Mouse (Mus musculus) brain, embryonic 14.5 days (tissue): ENCODE data around the gene Chd2. TPM values are rescaled to one million over a fixed set of nuclear protein-coding genes. Genes with fewer than 3 reads are reported as not detected.
"Not testable (repeated sequence)": the region's sequence is repeated elsewhere in the genome, so short reads cannot be mapped to it uniquely, and the experiment has no call there.

Experiments
- DNase-seq: peaks from one replicate; pipeline ENCODE4 v3.0.0-alpha.2; 2011; ENCODE audit warnings: low read depth
- CTCF ChIP-seq: fragments of 200-500 bp; IDR thresholded peaks from 2 replicates; pipeline ENCODE4 v1.5.1; 2012; ENCODE audit warnings: inconsistent platforms, mild to moderate bottlenecking, moderate library complexity, borderline replicate concordance; ENCODE audit not compliant: insufficient read depth, insufficient read length; ENCODE audit errors: extremely low read depth
- POLR2A ChIP-seq: fragments of 200-500 bp; IDR thresholded peaks from 2 replicates; pipeline ENCODE4 v1.6.1; 2012; ENCODE audit warnings: mild to moderate bottlenecking, inconsistent platforms, borderline replicate concordance; ENCODE audit not compliant: poor library complexity, insufficient read depth, insufficient read length, severe bottlenecking; ENCODE audit errors: extremely low read depth
- polyA plus RNA-seq: library from polyadenylated mRNA; depleted of rRNA; stranded (reverse); fragments of >200 nt; gene quantifications from 2 replicates; pipeline ENCODE4 v1.2.3, GENCODE M21; 2012

Chd2 gene
- polyA plus RNA-seq, 1 experiment: 54.9 TPM

DNA sequence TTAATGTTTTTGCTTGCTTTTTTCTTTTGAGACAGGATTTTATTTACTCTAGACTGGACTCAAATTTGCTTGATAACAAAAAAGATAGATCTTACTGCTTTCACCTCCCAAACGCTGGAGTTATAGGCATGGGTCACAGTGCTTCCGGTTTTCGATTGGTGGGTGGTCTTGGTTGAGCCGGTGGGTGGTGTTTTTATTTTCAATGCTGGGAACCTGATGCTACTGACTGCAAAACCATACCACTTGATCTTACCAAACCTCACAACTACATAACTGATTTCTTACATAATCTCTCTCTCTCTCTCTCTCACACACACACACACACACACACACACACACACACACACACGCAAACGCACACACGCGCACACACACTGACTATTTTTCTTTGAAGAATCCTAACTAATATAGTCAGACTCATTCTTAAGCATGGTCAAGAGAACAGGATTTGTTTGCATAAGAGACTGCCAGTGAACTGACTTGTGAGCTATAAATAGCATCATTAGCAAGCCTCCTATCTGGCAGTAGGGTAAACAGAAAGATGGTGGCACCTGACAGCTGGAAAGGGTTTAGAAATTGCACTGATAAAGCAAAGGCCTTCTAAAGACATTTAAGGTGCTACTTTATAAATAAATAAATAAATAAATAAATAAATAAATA, 37.6 kb upstream of the Chd2 start:
- TF ChIP-seq POLR2A: no peak
- no peak for TF ChIP-seq CTCF

GRCm38 (mm10) chr7:73577888-73578421, 36.3 kb upstream of the Chd2 start:
- TF ChIP-seq CTCF: no peak
- TF ChIP-seq POLR2A: no peak
- no peak for DNase-seq

More for the DNA sequence above, 37.6 kb upstream of the Chd2 start:
- peak; percentile 61 for DNase-seq

DNA sequence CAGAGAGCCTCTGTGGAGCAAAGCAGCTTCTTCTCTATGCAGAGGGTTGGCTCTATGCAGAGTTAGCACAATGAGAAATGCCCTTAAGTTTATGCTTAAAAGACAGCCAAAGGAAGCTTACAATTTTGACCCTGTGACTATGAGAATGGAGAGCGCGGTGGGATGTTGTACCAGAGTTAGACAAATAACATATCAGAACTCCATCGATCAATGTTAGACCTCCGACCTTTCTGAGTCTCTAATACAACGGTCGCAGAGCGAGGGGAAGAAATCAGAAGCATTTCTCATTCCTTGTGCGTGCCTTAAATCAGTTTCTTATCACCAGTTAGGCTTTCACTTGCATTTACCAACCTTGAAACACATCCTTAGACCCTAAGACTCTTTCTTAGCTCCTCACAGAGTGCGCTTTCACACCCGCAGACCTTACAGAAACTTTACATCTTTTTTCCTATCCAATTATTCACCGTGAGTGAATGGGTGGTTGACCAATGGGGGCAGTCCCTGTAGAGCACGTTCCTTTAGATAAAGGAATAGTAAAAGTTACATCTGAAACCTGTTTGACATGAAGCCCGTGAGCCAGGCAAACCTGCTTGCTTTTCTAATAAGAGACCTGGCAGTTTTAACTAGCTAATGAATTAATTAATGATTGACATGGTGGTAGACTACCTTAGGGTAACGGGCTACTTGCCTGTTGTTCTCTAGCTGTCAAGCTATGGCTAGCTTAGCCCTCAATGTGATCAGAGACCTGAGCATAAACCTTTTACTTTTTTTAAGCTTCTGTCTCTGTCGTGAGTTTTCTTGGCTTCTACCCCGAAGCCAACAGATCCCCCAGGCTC, 34.7 kb upstream of the Chd2 start:
- no peak for TF ChIP-seq CTCF
- DNase-seq: no peak

DNA sequence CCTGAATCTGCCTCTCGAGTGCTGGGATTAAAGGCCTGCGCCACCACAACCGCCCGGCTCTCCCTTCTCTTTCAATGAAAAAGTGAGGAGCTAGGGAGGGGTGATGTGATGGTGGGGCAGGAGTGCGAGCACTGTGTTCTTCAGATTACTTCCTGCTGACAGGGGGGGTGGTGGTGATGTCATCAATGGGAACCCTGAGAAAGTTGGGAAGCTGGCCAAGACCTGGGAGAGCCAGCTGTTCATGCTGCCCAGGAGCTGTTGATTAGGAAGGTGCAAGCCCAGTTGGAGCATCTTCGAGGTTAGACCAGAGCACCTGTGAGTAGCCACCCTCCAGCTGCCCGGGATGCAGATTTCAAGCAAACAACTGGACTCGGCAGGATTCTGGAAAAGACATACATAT, 33.6 kb upstream of the Chd2 start:
- no peak for TF ChIP-seq CTCF
- no peak for TF ChIP-seq POLR2A
- peak; percentile 52 for DNase-seq

- not testable (repeated sequence) for DNase-seq
Observed at GRCm38 (mm10) chr7:73574673-73575072, 33.0 kb upstream of the Chd2 start.

GRCm38 (mm10) chr7:73572571-73572970, 30.9 kb upstream of the Chd2 start:
- no peak for DNase-seq
- TF ChIP-seq CTCF (no peak), POLR2A (no peak)

DNA sequence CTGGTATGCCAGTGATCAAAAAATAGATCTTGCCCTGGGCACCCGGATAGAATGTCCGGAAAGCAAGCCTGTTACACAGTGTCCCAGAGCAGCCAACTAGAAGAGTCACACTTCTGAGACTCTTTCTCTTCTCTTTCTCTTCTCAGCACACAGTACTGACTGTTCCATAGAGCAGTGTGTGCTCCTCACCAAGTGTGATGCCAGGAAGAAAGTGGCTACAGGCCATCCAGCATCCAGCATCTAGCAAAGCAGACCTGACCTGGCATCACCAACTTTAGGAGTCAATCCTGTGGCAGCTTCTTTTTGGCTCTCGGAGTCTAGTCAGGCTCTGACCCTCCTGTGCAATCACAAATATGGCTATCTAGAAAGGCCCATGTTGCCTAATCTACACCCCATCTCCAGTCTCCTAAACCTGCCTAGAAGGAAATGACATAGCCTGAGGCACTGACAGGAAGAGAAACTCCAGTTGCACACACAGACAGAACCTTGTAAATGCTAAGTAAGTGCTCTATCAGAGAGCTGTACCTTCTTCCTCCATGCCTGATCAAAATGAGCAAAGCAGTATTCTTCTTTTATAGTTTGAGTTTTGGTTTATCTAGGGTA, 27.3 kb upstream of the Chd2 start:
- no peak for DNase-seq
- TF ChIP-seq POLR2A (no peak), CTCF (no peak)

DNA sequence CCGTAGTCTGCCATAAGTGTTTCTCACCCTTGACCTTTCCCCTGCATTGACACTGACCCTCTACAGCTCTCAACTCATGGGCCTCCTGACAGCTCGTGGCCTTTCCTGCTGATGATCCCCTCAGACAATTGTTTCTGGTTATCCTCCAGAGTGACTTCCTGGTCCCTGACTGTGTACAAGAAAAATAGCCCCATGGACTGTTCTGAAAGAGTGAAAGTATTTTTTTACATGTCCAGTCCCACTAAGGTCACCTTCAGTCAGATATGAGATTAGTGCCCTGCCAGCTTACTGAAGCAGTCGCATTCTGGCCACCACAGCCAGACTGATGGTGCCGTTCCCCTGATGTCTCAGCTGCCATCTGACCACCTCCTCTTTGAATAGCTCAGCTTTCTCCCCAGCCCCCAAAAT, 26.1 kb upstream of the Chd2 start:
- TF ChIP-seq CTCF (no peak), POLR2A (no peak)
- no peak for DNase-seq

- DNase-seq: no peak
- TF ChIP-seq CTCF (no peak), POLR2A (no peak)
Observed at GRCm38 (mm10) chr7:73564131-73564530, 22.5 kb upstream of the Chd2 start.

DNA sequence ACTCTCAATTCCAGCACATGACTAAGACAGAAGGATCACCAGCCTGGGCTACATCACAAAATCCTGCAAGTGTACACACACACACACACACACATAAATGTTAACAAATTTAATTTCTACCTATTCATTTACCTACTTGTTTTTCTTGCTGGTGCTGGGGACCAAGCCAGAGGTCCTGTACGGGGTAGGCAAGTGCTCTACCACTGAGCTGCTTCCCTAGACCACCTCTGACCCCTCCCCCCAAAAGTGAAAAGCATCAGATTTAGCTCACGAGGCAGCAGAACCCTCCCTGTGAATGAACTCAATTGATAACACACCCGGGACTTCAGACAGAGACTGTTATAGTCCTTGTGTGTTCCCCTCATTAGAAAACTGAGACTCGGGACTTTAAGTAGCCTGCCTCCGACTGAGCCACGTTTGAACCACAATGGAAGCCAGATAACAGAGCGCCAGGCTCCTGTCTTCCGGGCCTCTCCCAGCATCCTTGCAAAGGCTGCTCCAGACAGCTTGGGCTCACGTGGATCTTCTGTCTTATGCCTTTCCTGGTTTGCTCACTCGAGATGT, 19.9 kb upstream of the Chd2 start:
- DNase-seq: no peak
- TF ChIP-seq CTCF (no peak), POLR2A (no peak)

- no peak for DNase-seq
- TF ChIP-seq POLR2A: no peak
- TF ChIP-seq CTCF: no peak
Observed at GRCm38 (mm10) chr7:73560811-73561210, 19.2 kb upstream of the Chd2 start.

DNA sequence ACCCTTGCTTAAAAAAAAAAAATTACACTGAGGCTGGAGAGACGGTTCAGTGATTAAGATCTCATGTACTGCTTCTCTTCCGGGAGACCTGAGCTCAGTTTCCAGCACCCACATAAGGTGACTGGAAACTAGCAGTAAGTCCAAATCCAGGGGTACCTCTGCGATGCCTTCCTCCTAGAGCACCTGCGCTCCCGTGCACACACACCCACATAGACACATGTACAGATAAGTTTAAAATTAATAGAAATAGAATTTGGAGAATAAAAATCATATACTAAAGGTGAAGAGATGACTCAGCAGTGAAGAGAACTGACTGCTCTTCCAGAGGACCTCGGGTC, 18.2 kb upstream of the Chd2 start:
- no peak for TF ChIP-seq CTCF
- TF ChIP-seq POLR2A: no peak
- no peak for DNase-seq
